Mouse (Mus musculus): Measurements from ENCODE around the gene Hoxc6. TPM values are rescaled to one million over a fixed set of nuclear protein-coding genes. Genes with fewer than 3 reads are reported as not detected.

Gene Hoxc6
- polyA plus RNA-seq, 1 experiment: 0.16 TPM

DNA sequence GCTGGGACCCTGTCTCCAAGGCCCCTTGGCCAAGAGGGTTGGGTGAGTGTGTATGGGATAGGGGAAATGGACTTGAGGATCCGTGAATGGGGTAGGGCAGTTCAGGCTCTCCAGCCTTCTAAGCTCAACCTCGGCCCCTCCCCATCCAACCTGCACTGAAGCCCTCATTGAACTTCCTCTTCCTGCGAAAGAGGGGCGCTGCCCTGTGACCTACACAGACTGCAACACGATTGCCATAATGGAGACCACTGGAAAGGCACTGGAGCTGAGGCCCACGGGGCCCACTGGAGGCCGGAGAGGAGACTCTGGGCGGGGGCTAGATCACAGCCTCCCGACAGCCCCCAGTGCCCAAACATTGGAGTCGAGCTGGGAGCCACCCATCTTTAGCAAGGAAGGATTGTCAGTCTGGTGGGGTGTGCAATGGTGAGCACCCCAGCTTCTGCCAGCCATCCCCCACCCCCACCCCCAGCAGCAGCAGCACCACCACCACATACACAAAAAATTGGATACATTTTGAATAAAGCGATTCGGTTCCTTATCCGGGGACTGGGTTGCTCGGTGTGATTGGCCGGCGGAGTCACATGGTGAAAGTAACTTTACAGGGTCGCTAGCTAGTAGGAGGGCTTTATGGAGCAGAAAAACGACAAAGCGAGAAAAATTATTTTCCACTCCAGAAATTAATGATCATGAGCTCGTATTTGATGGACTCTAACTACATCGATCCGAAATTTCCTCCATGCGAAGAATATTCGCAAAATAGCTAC is 36.2 kb downstream of the Hoxc6 start:
- WGBS: 1% methylated on average over 24 of the region's 24 CpGs
- H3K4me3 ChIP-seq (replicated peaks; ENCODE audit: insufficient read depth, low read depth, low read length): no peak overlapping the region
- no peaks in the 10 kb centered on the region for H3K4me1 ChIP-seq (ENCODE audit: control insufficient read depth, insufficient read depth, low read length)
- H3K27ac ChIP-seq (ENCODE audit: insufficient read depth, low read length): no peak overlapping the region
- TF ChIP-seq CTCF (IDR thresholded peaks at IDR 0.05; ENCODE audit: borderline replicate concordance, insufficient read depth, low read depth, low read length) (no peak), POLR2A (IDR thresholded peaks at IDR 0.05; ENCODE audit: borderline replicate concordance, insufficient read depth, low read length) (no peak)
- DNase-seq: no peak
- H3K27me3 ChIP-seq (ENCODE audit: control insufficient read depth, insufficient read depth, low read length): peaks cover 5% of the 10 kb centered on the region; the same call in 1 of the 2 replicates

DNA sequence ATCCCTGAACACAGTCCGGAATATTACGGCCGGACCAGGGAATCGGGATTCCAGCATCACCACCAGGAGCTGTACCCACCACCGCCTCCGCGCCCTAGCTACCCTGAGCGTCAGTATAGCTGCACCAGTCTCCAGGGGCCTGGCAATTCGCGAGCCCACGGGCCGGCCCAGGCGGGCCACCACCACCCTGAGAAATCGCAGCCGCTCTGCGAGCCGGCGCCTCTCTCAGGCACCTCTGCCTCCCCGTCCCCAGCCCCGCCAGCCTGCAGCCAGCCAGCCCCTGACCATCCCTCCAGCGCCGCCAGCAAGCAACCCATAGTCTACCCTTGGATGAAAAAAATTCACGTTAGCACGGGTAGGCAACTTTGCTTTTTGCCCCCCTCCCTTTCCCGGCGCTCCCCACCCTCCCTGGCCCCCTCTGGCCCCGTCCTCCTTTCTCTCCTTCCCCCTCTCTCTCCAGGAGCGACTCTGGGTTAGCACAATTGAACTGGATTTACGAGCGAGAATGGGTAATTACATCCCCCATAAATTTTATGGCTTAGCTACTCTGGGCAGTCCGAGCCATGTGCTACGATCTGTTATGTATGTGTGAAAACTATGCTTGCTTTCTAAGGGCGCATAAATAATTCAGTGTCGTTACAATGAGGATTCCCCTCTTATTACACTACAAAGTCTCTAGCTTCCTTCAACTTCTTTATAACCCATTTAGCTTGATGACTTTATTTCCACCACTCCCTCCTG is 36.9 kb downstream of the Hoxc6 start:
- Histone ChIP-seq H3K27me3 (ENCODE audit: control insufficient read depth, insufficient read depth, low read length) (peaks cover 5% of the 10 kb centered on the region; the same call in 1 of the 2 replicates), H3K4me1 (ENCODE audit: control insufficient read depth, insufficient read depth, low read length) (no peaks in the 10 kb centered on the region), H3K27ac (ENCODE audit: insufficient read depth, low read length) (no peak overlapping the region), H3K4me3 (replicated peaks; ENCODE audit: insufficient read depth, low read depth, low read length) (no peak overlapping the region)
- TF ChIP-seq CTCF (IDR thresholded peaks at IDR 0.05; ENCODE audit: borderline replicate concordance, insufficient read depth, low read depth, low read length) (no peak), POLR2A (IDR thresholded peaks at IDR 0.05; ENCODE audit: borderline replicate concordance, insufficient read depth, low read length) (no peak)
- no peak for DNase-seq
- WGBS: 2% methylated on average over 34 of the region's 34 CpGs

DNA sequence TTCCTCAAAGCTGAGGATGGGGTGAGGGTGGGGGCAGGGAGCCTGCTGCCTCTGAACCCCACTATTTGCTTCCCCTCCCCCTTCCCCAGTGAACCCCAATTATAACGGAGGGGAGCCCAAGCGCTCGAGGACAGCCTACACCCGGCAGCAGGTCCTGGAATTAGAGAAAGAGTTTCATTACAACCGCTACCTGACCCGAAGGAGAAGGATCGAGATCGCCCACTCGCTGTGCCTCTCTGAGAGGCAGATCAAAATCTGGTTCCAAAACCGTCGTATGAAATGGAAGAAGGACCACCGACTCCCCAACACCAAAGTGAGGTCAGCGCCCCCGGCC is 37.5 kb downstream of the Hoxc6 start:
- Histone ChIP-seq H3K4me3 (replicated peaks; ENCODE audit: insufficient read depth, low read depth, low read length) (no peak overlapping the region), H3K27me3 (ENCODE audit: control insufficient read depth, insufficient read depth, low read length) (peaks cover 5% of the 10 kb centered on the region; the same call in 1 of the 2 replicates), H3K27ac (ENCODE audit: insufficient read depth, low read length) (no peak overlapping the region), H3K4me1 (ENCODE audit: control insufficient read depth, insufficient read depth, low read length) (no peaks in the 10 kb centered on the region)
- WGBS: 3% methylated on average over 14 of the region's 14 CpGs
- DNase-seq: no peak
- TF ChIP-seq POLR2A (IDR thresholded peaks at IDR 0.05; ENCODE audit: borderline replicate concordance, insufficient read depth, low read length) (no peak), CTCF (IDR thresholded peaks at IDR 0.05; ENCODE audit: borderline replicate concordance, insufficient read depth, low read depth, low read length) (no peak)

DNA sequence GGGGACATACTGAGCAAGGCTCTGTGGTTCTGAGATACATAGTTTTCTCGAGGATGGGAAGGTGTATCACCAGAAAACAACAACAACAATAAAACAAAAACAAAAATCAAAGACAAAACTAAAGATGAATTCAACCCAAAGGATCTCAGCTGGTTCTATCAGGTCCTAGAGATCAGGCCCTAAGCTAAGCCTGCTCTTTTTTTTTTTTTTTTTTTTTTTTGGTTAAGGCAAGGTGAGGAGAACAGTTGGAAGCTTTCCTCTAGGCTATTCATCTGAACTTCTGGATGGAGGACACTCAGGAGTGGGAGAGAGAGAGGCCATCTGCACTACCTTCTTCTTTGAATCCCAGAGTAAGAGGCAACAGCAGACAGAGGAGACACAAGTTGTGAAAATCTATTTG is 39.5 kb downstream of the Hoxc6 start:
- H3K27me3 ChIP-seq (ENCODE audit: control insufficient read depth, insufficient read depth, low read length): peaks cover 12% of the 10 kb centered on the region; the same call in 1 of the 2 replicates
- no peak for TF ChIP-seq CTCF (IDR thresholded peaks at IDR 0.05; ENCODE audit: borderline replicate concordance, insufficient read depth, low read depth, low read length)
- TF ChIP-seq POLR2A (IDR thresholded peaks at IDR 0.05; ENCODE audit: borderline replicate concordance, insufficient read depth, low read length): no peak

DNA sequence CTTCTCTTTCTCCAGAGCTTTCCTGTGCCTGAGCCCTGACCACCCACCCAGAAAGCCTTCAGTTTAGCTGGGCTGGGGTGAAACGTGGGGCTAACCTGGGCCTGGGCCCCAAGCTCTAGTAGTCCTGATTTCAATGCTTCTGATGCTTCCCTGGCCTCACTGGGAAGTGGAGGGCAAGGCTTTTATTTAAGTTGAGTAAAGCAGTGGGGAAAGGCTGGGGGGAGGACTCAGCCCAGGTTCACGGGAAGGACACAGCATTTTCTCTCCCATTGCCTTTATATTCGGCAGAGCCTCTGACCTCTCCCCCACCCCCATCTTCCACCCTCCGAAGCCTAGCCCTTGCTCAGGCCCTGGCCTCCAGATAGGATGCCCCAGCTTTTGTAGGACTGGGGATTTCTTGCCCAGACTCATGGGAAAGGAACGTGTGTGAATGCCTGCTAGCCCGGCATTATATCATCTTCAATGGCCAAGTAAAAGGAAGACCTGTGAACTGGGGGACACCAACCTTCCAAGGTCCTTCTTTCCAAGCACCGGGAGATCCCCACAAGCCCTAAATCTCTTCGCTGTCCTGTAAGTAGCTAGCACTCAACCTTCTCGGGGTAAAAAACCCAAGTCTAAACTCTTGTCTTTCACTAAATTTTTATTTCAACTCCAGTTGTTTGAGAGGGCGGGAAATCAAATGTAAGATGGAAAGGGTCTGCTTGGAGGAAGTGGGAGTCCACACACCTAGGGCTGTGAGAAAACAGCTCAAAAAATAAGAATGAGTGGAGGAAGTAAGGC is 40.8 kb downstream of the Hoxc6 start:
- H3K4me3 ChIP-seq (replicated peaks; ENCODE audit: insufficient read depth, low read depth, low read length): no peak overlapping the region
- no peak for TF ChIP-seq POLR2A (IDR thresholded peaks at IDR 0.05; ENCODE audit: borderline replicate concordance, insufficient read depth, low read length)
- no peak for TF ChIP-seq CTCF (IDR thresholded peaks at IDR 0.05; ENCODE audit: borderline replicate concordance, insufficient read depth, low read depth, low read length)
- 22% methylated on average over 10 of the region's 10 CpGs for WGBS
- no peak overlapping the region for H3K27ac ChIP-seq (ENCODE audit: insufficient read depth, low read length)
- H3K27me3 ChIP-seq (ENCODE audit: control insufficient read depth, insufficient read depth, low read length): peaks cover 12% of the 10 kb centered on the region; the same call in 1 of the 2 replicates
- H3K4me1 ChIP-seq (ENCODE audit: control insufficient read depth, insufficient read depth, low read length): no peaks in the 10 kb centered on the region
- no peak for DNase-seq

More for the DNA sequence above, 39.5 kb downstream of the Hoxc6 start:
- WGBS: 56% methylated on average over 1 of the region's 1 CpGs
- H3K27ac ChIP-seq (ENCODE audit: insufficient read depth, low read length): no peak overlapping the region
- no peaks in the 10 kb centered on the region for H3K4me1 ChIP-seq (ENCODE audit: control insufficient read depth, insufficient read depth, low read length)
- DNase-seq: no peak
- no peak overlapping the region for H3K4me3 ChIP-seq (replicated peaks; ENCODE audit: insufficient read depth, low read depth, low read length)

DNA sequence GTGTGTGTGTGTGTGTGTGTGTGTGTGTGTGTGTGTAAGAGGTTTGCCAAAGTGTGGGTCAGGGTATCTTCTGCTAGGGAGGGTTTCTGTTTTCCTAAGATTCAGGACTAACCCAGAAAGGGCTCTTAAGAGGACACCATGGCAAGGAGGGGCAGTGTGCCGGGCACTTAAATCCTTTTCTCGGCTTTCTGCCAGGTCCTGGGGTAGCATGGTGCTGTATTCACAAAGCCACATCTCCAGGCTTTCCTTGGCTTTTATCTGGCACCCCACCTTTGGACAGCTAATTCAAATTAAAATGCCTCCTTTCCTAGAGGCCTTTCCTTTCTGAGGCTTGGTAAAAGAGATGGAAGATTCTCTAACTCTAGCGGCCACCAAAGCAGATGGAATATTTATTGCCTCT is 41.6 kb downstream of the Hoxc6 start:
- TF ChIP-seq CTCF (IDR thresholded peaks at IDR 0.05; ENCODE audit: borderline replicate concordance, insufficient read depth, low read depth, low read length): no peak
- no peak for TF ChIP-seq POLR2A (IDR thresholded peaks at IDR 0.05; ENCODE audit: borderline replicate concordance, insufficient read depth, low read length)
- H3K4me1 ChIP-seq (ENCODE audit: control insufficient read depth, insufficient read depth, low read length): no peaks in the 10 kb centered on the region
- peaks cover 10% of the 10 kb centered on the region; the same call in 1 of the 2 replicates for H3K27me3 ChIP-seq (ENCODE audit: control insufficient read depth, insufficient read depth, low read length)
- no peak overlapping the region for H3K4me3 ChIP-seq (replicated peaks; ENCODE audit: insufficient read depth, low read depth, low read length)
- H3K27ac ChIP-seq (ENCODE audit: insufficient read depth, low read length): no peak overlapping the region
- 9% methylated on average over 3 of the region's 3 CpGs for WGBS
- no peak for DNase-seq

DNA sequence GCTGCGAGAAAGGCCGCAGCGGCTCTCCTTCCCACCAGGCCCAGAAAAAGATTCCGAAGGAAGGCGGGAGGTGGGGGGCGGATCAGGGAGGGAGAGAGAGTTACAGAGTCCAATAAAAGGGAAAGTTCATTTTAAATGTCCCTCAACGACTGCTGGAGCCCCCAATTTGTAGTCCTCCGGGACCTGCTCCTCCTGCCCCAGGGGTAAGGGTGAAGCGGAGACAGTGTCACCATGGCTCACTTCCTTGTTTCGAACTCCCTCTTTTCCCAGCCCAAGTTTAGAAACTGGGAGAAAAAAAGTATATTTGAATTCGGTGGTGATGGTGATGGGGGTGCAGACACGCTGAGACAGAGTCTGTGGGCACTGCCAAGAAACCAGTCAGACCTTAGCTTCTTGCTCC is 42.5 kb downstream of the Hoxc6 start:
- no peak for TF ChIP-seq CTCF (IDR thresholded peaks at IDR 0.05; ENCODE audit: borderline replicate concordance, insufficient read depth, low read depth, low read length)
- no peak for TF ChIP-seq POLR2A (IDR thresholded peaks at IDR 0.05; ENCODE audit: borderline replicate concordance, insufficient read depth, low read length)
- Histone ChIP-seq H3K4me3 (replicated peaks; ENCODE audit: insufficient read depth, low read depth, low read length) (no peak overlapping the region), H3K4me1 (ENCODE audit: control insufficient read depth, insufficient read depth, low read length) (no peaks in the 10 kb centered on the region), H3K27me3 (ENCODE audit: control insufficient read depth, insufficient read depth, low read length) (peaks cover 7% of the 10 kb centered on the region; the same call in 1 of the 2 replicates), H3K27ac (ENCODE audit: insufficient read depth, low read length) (no peak overlapping the region)
- no peak for DNase-seq
- 13% methylated on average over 12 of the region's 12 CpGs for WGBS

Data from cerebellum, adult 2 months (tissue).